Mouse (Mus musculus): ENCODE data around the gene Khnyn.

Khnyn gene

GRCm38 (mm10) chr14:55922475-55923232 lies 37.9 kb downstream of the Khnyn start:
- no peak for DNase-seq

- DNase-seq: no peak
These were observed 42.1 kb downstream of the Khnyn start for GRCm38 (mm10) chr14:55926847-55927246.

GRCm38 (mm10) chr14:55929263-55929997 lies 44.7 kb downstream of the Khnyn start:
- no peak for DNase-seq

GRCm38 (mm10) chr14:55933586-55933985 lies 48.8 kb downstream of the Khnyn start:
- DNase-seq: no peak

GRCm38 (mm10) chr14:55940070-55940800 lies 55.5 kb downstream of the Khnyn start:
- no peak for DNase-seq

- DNase-seq: no peak
These were observed 58.9 kb downstream of the Khnyn start for GRCm38 (mm10) chr14:55943601-55944000.

- no peak for DNase-seq
These were observed 59.8 kb downstream of the Khnyn start, which contains the start of gene Cma1 for GRCm38 (mm10) chr14:55944575-55944974. TSS of gene Cma1 (minus strand) at chr14:55944675.

- DNase-seq: no peak
These were observed 61.7 kb downstream of the Khnyn start for GRCm38 (mm10) chr14:55946269-55946969.

All from right cerebral cortex, postnatal 4 days (tissue).